Mouse (Mus musculus) inflammation-experienced regulatory T-cells, adult 6 months (primary cell): ENCODE measurements at regions not wholly inside any gene's neighbourhood (a gene's known extent, or its start where the extent isn't known, plus 50 kb on each side); places are given as distances from the start of the nearest gene placed in this dataset.

Source experiments
- ATAC-seq: one replicate; pipeline ENCODE4 v1.8.0; 2017

- ATAC-seq, result no peak
Measured at GRCm38 (mm10) chrX:99339081-99339876, 131.8 kb downstream of the Pja1 start.

GRCm38 (mm10) chrX:99336616-99337553, 134.2 kb downstream of the Pja1 start:
- ATAC-seq, result no peak

- no peak for ATAC-seq
Measured at GRCm38 (mm10) chrX:99335886-99336589, 135.0 kb downstream of the Pja1 start.

- no peak for ATAC-seq
Measured at GRCm38 (mm10) chrX:99332457-99332770, 138.7 kb downstream of the Pja1 start.

- ATAC-seq, result no peak
Measured at GRCm38 (mm10) chrX:99331764-99332456, 139.2 kb downstream of the Pja1 start.

GRCm38 (mm10) chrX:99330386-99330785, 140.7 kb downstream of the Pja1 start:
- ATAC-seq, result no peak

- no peak for ATAC-seq
Measured at GRCm38 (mm10) chrX:99328576-99328975, 142.5 kb downstream of the Pja1 start.

GRCm38 (mm10) chrX:99326167-99326566, 144.9 kb downstream of the Pja1 start:
- no peak for ATAC-seq

- no peak for ATAC-seq
Measured at GRCm38 (mm10) chrX:99325460-99325859, 145.6 kb downstream of the Pja1 start.

- no peak for ATAC-seq
Measured at GRCm38 (mm10) chrX:99324546-99325170, 146.4 kb downstream of the Pja1 start.

- ATAC-seq, result no peak
Measured at GRCm38 (mm10) chrX:99319791-99320190, 151.3 kb downstream of the Pja1 start.

- ATAC-seq, result no peak
Measured at GRCm38 (mm10) chrX:99319163-99319562, 151.9 kb downstream of the Pja1 start.

- no peak for ATAC-seq
Measured at GRCm38 (mm10) chrX:99318141-99318540, 152.9 kb downstream of the Pja1 start.

- no peak for ATAC-seq
Measured at GRCm38 (mm10) chrX:99317736-99318135, 153.3 kb downstream of the Pja1 start.

GRCm38 (mm10) chrX:99316410-99317056, 154.5 kb downstream of the Pja1 start:
- ATAC-seq, result no peak

- ATAC-seq, result no peak
Measured at GRCm38 (mm10) chrX:99299110-99299509, 163.2 kb downstream of the Efnb1 start.

GRCm38 (mm10) chrX:99294726-99295125, 158.8 kb downstream of the Efnb1 start:
- ATAC-seq, result no peak

GRCm38 (mm10) chrX:99293967-99294366, 158.0 kb downstream of the Efnb1 start:
- no peak for ATAC-seq

GRCm38 (mm10) chrX:99292758-99293157, 156.8 kb downstream of the Efnb1 start:
- no peak for ATAC-seq

- ATAC-seq, result no peak
Measured at GRCm38 (mm10) chrX:99291965-99292364, 156.0 kb downstream of the Efnb1 start.

GRCm38 (mm10) chrX:99291423-99291963, 155.6 kb downstream of the Efnb1 start:
- no peak for ATAC-seq
